ENCODE assay signal across 17 mouse cellular contexts in genomic region chr9:77557181-77557580, GRCm38 (mm10).
"Had no signal": no experiment of that assay in that cellular context is flagged by ENCODE, and none has a peak within 500 bp of the region (broad histone marks: within the 10 kb centered on the region; RNA-seq: fewer than 3 reads in every experiment).

No protein-coding gene starts in this region.

- ATAC-seq: midbrain, embryonic 16.5 days had no signal

- H3K9me3 ChIP-seq: midbrain, embryonic 12.5 days; neural tube, embryonic 13.5 days; neural tube, embryonic 15.5 days; stomach, embryonic 15.5 days had no signal

- H3K4me1 ChIP-seq: midbrain, embryonic 10.5 days; midbrain, embryonic 12.5 days; neural tube, embryonic 13.5 days; neural tube, embryonic 15.5 days; stomach, embryonic 15.5 days had no signal

- H3K4me2 ChIP-seq: lung, embryonic 14.5 days; midbrain, embryonic 12.5 days; neural tube, embryonic 13.5 days; neural tube, embryonic 15.5 days; stomach, embryonic 15.5 days had no signal

- H3K4me3 ChIP-seq: midbrain, embryonic 10.5 days; midbrain, embryonic 12.5 days; myocyte; neural tube, embryonic 13.5 days; neural tube, embryonic 15.5 days; stomach, embryonic 15.5 days had no signal

- DNase-seq: lung, embryonic 14.5 days; lung, postnatal 10 days; lung, postnatal 4 days; midbrain, embryonic 14.5 days; retina, postnatal 1 day; right cerebral cortex, adult 18-20 months; right cerebral cortex, postnatal 25 days; right cerebral cortex, postnatal 4 days; thymus, postnatal 14 days; thymus, postnatal 36 days had no signal

- H3K9ac ChIP-seq: lung, embryonic 14.5 days; midbrain, embryonic 12.5 days; neural tube, embryonic 13.5 days; neural tube, embryonic 15.5 days; stomach, embryonic 15.5 days had no signal

- H3K27ac ChIP-seq: midbrain, embryonic 10.5 days; midbrain, embryonic 12.5 days; neural tube, embryonic 13.5 days; neural tube, embryonic 15.5 days; stomach, embryonic 15.5 days had no signal

- H3K27me3 ChIP-seq: neural tube, embryonic 15.5 days; stomach, embryonic 15.5 days had no signal

- H3K36me3 ChIP-seq: midbrain, embryonic 10.5 days; midbrain, embryonic 12.5 days; neural tube, embryonic 13.5 days; neural tube, embryonic 15.5 days; stomach, embryonic 15.5 days had no signal
